Mouse (Mus musculus): ENCODE measurements around the gene Cdc26. TPM values are rescaled to one million over a fixed set of nuclear protein-coding genes. Genes with fewer than 3 reads are reported as not detected.

Gene Cdc26
- polyA plus RNA-seq (2012; rRNA removed): 25.3 and 31.7 TPM in 2 replicates

- no peak for TF ChIP-seq CTCF (conservative IDR thresholded peaks at IDR 0.05; ENCODE audit: insufficient read depth, insufficient read length, low read depth, low read length)
- peak; percentile 71 for TF ChIP-seq POLR2A (IDR thresholded peaks at IDR 0.05; ENCODE audit: low read depth, low read length)
- Histone ChIP-seq H3K27ac (ENCODE audit: insufficient read depth, low read depth, low read length) (peak within 1 kb of the TSS; percentile 82), H3K27me3 (replicated peaks; ENCODE audit: control insufficient read depth, insufficient read depth, low read length) (no peaks in the 10 kb centered on the region), H3K36me3 (ENCODE audit: control insufficient read depth, insufficient read depth, low read length) (no peaks in the 10 kb centered on the region), H3K4me3 (ENCODE audit: insufficient read depth, low read depth, low read length) (peak within 1 kb of the TSS; percentile 98), H3K4me1 (ENCODE audit: control insufficient read depth, insufficient read depth, low read length) (peaks cover 3% of the 10 kb centered on the region; the same call in 1 of the 2 replicates)
- peak; percentile 99 for DNase-seq
- under 1% methylated on average over 39 of the region's 39 CpGs for WGBS
Measured at GRCm38 (mm10) chr4:62408601-62409282, at the start of gene Cdc26, which contains the start of gene Prpf4. TSS of gene Cdc26 (minus strand) at chr4:62408642. TSS of gene Prpf4 (plus strand) at chr4:62408797.

- Histone ChIP-seq H3K27me3 (replicated peaks; ENCODE audit: control insufficient read depth, insufficient read depth, low read length) (no peaks in the 10 kb centered on the region), H3K27ac (ENCODE audit: insufficient read depth, low read depth, low read length) (no peak overlapping the region), H3K4me3 (ENCODE audit: insufficient read depth, low read depth, low read length) (no peak overlapping the region), H3K36me3 (ENCODE audit: control insufficient read depth, insufficient read depth, low read length) (no peaks in the 10 kb centered on the region), H3K4me1 (ENCODE audit: control insufficient read depth, insufficient read depth, low read length) (peaks cover 13% of the 10 kb centered on the region; the same call in 1 of the 2 replicates)
- WGBS: 45% methylated on average over 5 of the region's 5 CpGs
- DNase-seq: peak; percentile 58
- TF ChIP-seq CTCF (conservative IDR thresholded peaks at IDR 0.05; ENCODE audit: insufficient read depth, insufficient read length, low read depth, low read length) (peak; percentile 61), POLR2A (IDR thresholded peaks at IDR 0.05; ENCODE audit: low read depth, low read length) (no peak)
Measured at GRCm38 (mm10) chr4:62454995-62455394, 46.6 kb upstream of the Cdc26 start.

- H3K27ac ChIP-seq (ENCODE audit: insufficient read depth, low read depth, low read length): peak overlapping the region; percentile 71
- H3K4me1 ChIP-seq (ENCODE audit: control insufficient read depth, insufficient read depth, low read length): peaks cover 30% of the 10 kb centered on the region
- no peaks in the 10 kb centered on the region for H3K27me3 ChIP-seq (replicated peaks; ENCODE audit: control insufficient read depth, insufficient read depth, low read length)
- no peak for TF ChIP-seq CTCF (conservative IDR thresholded peaks at IDR 0.05; ENCODE audit: insufficient read depth, insufficient read length, low read depth, low read length)
- TF ChIP-seq POLR2A (IDR thresholded peaks at IDR 0.05; ENCODE audit: low read depth, low read length): no peak
- 42% methylated on average over 4 of the region's 4 CpGs for WGBS
- no peak overlapping the region for H3K4me3 ChIP-seq (ENCODE audit: insufficient read depth, low read depth, low read length)
- no peaks in the 10 kb centered on the region for H3K36me3 ChIP-seq (ENCODE audit: control insufficient read depth, insufficient read depth, low read length)
- no peak for DNase-seq
Measured at GRCm38 (mm10) chr4:62440986-62441385, 32.5 kb upstream of the Cdc26 start.

GRCm38 (mm10) chr4:62440544-62440943 lies 32.1 kb upstream of the Cdc26 start:
- Histone ChIP-seq H3K4me1 (ENCODE audit: control insufficient read depth, insufficient read depth, low read length) (peaks cover 30% of the 10 kb centered on the region), H3K27me3 (replicated peaks; ENCODE audit: control insufficient read depth, insufficient read depth, low read length) (no peaks in the 10 kb centered on the region), H3K4me3 (ENCODE audit: insufficient read depth, low read depth, low read length) (no peak overlapping the region), H3K36me3 (ENCODE audit: control insufficient read depth, insufficient read depth, low read length) (no peaks in the 10 kb centered on the region), H3K27ac (ENCODE audit: insufficient read depth, low read depth, low read length) (peak overlapping the region; percentile 71; the same call in 1 of the 2 replicates)
- DNase-seq: peak; percentile 90
- 47% methylated on average over 4 of the region's 4 CpGs for WGBS
- TF ChIP-seq CTCF (conservative IDR thresholded peaks at IDR 0.05; ENCODE audit: insufficient read depth, insufficient read length, low read depth, low read length) (no peak), POLR2A (IDR thresholded peaks at IDR 0.05; ENCODE audit: low read depth, low read length) (no peak)

GRCm38 (mm10) chr4:62439793-62440192 lies 31.4 kb upstream of the Cdc26 start:
- 63% methylated on average over 4 of the region's 4 CpGs for WGBS
- TF ChIP-seq POLR2A (IDR thresholded peaks at IDR 0.05; ENCODE audit: low read depth, low read length) (no peak), CTCF (conservative IDR thresholded peaks at IDR 0.05; ENCODE audit: insufficient read depth, insufficient read length, low read depth, low read length) (no peak)
- Histone ChIP-seq H3K4me3 (ENCODE audit: insufficient read depth, low read depth, low read length) (no peak overlapping the region), H3K4me1 (ENCODE audit: control insufficient read depth, insufficient read depth, low read length) (peaks cover 30% of the 10 kb centered on the region), H3K27me3 (replicated peaks; ENCODE audit: control insufficient read depth, insufficient read depth, low read length) (no peaks in the 10 kb centered on the region), H3K27ac (ENCODE audit: insufficient read depth, low read depth, low read length) (peak overlapping the region; percentile 91), H3K36me3 (ENCODE audit: control insufficient read depth, insufficient read depth, low read length) (no peaks in the 10 kb centered on the region)
- DNase-seq: no peak

GRCm38 (mm10) chr4:62437871-62438270 lies 29.4 kb upstream of the Cdc26 start:
- Histone ChIP-seq H3K4me1 (ENCODE audit: control insufficient read depth, insufficient read depth, low read length) (peaks cover 32% of the 10 kb centered on the region), H3K36me3 (ENCODE audit: control insufficient read depth, insufficient read depth, low read length) (no peaks in the 10 kb centered on the region), H3K27me3 (replicated peaks; ENCODE audit: control insufficient read depth, insufficient read depth, low read length) (no peaks in the 10 kb centered on the region), H3K27ac (ENCODE audit: insufficient read depth, low read depth, low read length) (peak overlapping the region; percentile 81), H3K4me3 (ENCODE audit: insufficient read depth, low read depth, low read length) (no peak overlapping the region)
- peak; percentile 92 for DNase-seq
- 32% methylated on average over 7 of the region's 7 CpGs for WGBS
- no peak for TF ChIP-seq POLR2A (IDR thresholded peaks at IDR 0.05; ENCODE audit: low read depth, low read length)
- TF ChIP-seq CTCF (conservative IDR thresholded peaks at IDR 0.05; ENCODE audit: insufficient read depth, insufficient read length, low read depth, low read length): no peak

- Histone ChIP-seq H3K4me1 (ENCODE audit: control insufficient read depth, insufficient read depth, low read length) (peaks cover 32% of the 10 kb centered on the region), H3K27me3 (replicated peaks; ENCODE audit: control insufficient read depth, insufficient read depth, low read length) (no peaks in the 10 kb centered on the region), H3K27ac (ENCODE audit: insufficient read depth, low read depth, low read length) (peak overlapping the region; percentile 81), H3K4me3 (ENCODE audit: insufficient read depth, low read depth, low read length) (no peak overlapping the region), H3K36me3 (ENCODE audit: control insufficient read depth, insufficient read depth, low read length) (no peaks in the 10 kb centered on the region)
- 73% methylated on average over 3 of the region's 3 CpGs for WGBS
- DNase-seq: no peak
- TF ChIP-seq POLR2A (IDR thresholded peaks at IDR 0.05; ENCODE audit: low read depth, low read length) (no peak), CTCF (conservative IDR thresholded peaks at IDR 0.05; ENCODE audit: insufficient read depth, insufficient read length, low read depth, low read length) (no peak)
Measured at GRCm38 (mm10) chr4:62437256-62437778, 28.9 kb upstream of the Cdc26 start.

All from kidney, adult 2 months (tissue).